Mouse (Mus musculus) forebrain, embryonic 14.5 days (tissue): ENCODE measurements around the gene Arhgap28. TPM values are rescaled to one million over a fixed set of nuclear protein-coding genes. Genes with fewer than 3 reads are reported as not detected.

Experiments used
- ATAC-seq: fragments of 200-750 bp; cut with Nextera tagmentation; 2 replicates; pipeline ENCODE4 v1.8.0; 2017; ENCODE audit warnings: mild to moderate bottlenecking, moderate library complexity
- DNase-seq: peaks from one replicate; pipeline ENCODE4 v3.0.0-alpha.2; 2015; ENCODE audit warnings: low spot score
- H3K27ac ChIP-seq: fragments of 300-500 bp; sonication (generic); 2 replicates; pipeline ENCODE4 v1.5.1; 2014; ENCODE audit warnings: low read depth, mild to moderate bottlenecking, control low read depth, low read length, moderate library complexity
- H3K27me3 ChIP-seq: fragments of 300-500 bp; sonication (generic); replicated peaks from 2 replicates; pipeline ENCODE4 v1.6.1; 2014; ENCODE audit warnings: low read length, control low read depth, mixed read lengths; ENCODE audit not compliant: control insufficient read depth, insufficient read depth
- H3K36me3 ChIP-seq: fragments of 300-500 bp; sonication (generic); 2 replicates; pipeline ENCODE4 v1.6.1; 2014; ENCODE audit warnings: low read length, control low read depth; ENCODE audit not compliant: control insufficient read depth, insufficient read depth
- H3K4me1 ChIP-seq: fragments of 300-500 bp; sonication (generic); 2 replicates; pipeline ENCODE4 v1.6.1; 2014; ENCODE audit warnings: antibody characterized with exemption, low read length, control low read depth; ENCODE audit not compliant: control insufficient read depth, insufficient read depth
- H3K4me2 ChIP-seq: fragments of 300-500 bp; sonication (generic); 2 replicates; pipeline ENCODE4 v1.6.1; 2014; ENCODE audit warnings: mild to moderate bottlenecking, control low read depth, low read length
- H3K4me3 ChIP-seq: fragments of 300-500 bp; sonication (generic); 2 replicates; pipeline ENCODE4 v1.5.1; 2014; ENCODE audit warnings: low read depth, low read length, control low read depth
- H3K9ac ChIP-seq: fragments of 300-500 bp; sonication (generic); 2 replicates; pipeline ENCODE4 v1.6.1; 2014; ENCODE audit warnings: mild to moderate bottlenecking, low read length, control low read depth, moderate library complexity
- H3K9me3 ChIP-seq: fragments of 300-500 bp; sonication (generic); replicated peaks from 2 replicates; pipeline ENCODE4 v1.6.1; 2016; ENCODE audit warnings: low read length, control low read depth, mixed read lengths; ENCODE audit not compliant: control insufficient read depth
- WGBS: fragments of 180-500 bp; shearing (Covaris S2); extraction: QIAGEN DNeasy Blood & Tissue Kit; methylation state at CpG from one replicate; pipeline ENCODE4 v1.1.7; 2014; 5-methylcytosine and 5-hydroxymethylcytosine counted together
- polyA plus RNA-seq: library from polyadenylated mRNA; unstranded; fragments of >200 nt; fragmentation: Nextera tagmentation; extraction: Ambion mirVana; gene quantifications from 2 replicates; pipeline ENCODE4 v1.2.1, GENCODE M21; 2014

Arhgap28 gene
- polyA plus RNA-seq, 1 experiment from 2014 or later: 5.4 TPM

GRCm38 (mm10) chr17:67976465-67976864 lies 27.5 kb downstream of the Arhgap28 start:
- 27% methylated on average over 2 of the region's 2 CpGs for WGBS
- DNase-seq (no peak), ATAC-seq (no peak)
- H3K4me3 ChIP-seq: no peak overlapping the region
- no peaks in the 10 kb centered on the region for H3K9me3 ChIP-seq
- no peaks in the 10 kb centered on the region for H3K4me1 ChIP-seq
- H3K4me2 ChIP-seq: no peak overlapping the region
- no peaks in the 10 kb centered on the region for H3K27me3 ChIP-seq
- H3K36me3 ChIP-seq: no peaks in the 10 kb centered on the region
- H3K27ac ChIP-seq: no peak overlapping the region
- no peak overlapping the region for H3K9ac ChIP-seq

DNA sequence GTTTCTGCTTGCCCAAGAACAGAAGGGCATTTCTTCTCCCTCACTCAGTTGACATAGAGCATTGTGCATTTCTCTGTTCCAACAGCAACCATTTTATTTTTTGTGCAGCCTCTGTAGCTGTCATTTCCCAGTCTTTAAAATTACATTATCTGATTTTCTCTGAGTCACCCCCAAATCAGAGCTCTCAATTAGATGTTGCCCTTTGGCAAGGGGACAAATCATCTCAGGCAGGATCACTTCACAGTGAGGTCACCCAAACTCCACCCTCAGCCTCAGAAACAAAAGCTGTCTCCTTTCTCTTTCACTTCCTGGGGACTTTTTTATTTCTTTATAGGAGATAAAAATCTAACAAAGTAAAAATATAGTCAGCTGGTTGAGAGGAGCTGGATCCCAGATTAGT lies 27.9 kb downstream of the Arhgap28 start:
- Histone ChIP-seq H3K27me3 (no peaks in the 10 kb centered on the region), H3K27ac (no peak overlapping the region), H3K4me2 (no peak overlapping the region), H3K9ac (no peak overlapping the region), H3K4me3 (no peak overlapping the region), H3K4me1 (no peaks in the 10 kb centered on the region), H3K36me3 (no peaks in the 10 kb centered on the region), H3K9me3 (no peaks in the 10 kb centered on the region)
- ATAC-seq: no peak
- DNase-seq: no peak

DNA sequence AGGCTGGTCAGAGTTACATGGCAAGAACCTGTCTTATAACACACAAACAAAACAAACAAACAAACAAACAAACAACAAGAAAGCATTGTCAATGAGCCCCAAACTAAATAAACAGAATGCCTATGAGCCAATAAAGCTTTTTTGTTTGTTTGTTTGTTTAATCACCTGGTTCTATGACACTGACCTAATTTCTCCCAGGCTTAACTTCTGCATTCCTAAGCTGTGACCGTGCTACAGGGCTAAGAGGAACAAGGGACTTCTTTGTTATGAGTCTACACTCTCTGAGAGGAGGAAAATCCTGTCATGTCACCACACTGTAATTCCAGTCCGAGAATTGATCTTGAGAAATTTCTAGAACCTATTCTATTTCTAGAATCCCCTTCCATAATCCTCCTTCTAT lies 29.2 kb downstream of the Arhgap28 start:
- no peak for DNase-seq
- Histone ChIP-seq H3K4me1 (no peaks in the 10 kb centered on the region), H3K36me3 (no peaks in the 10 kb centered on the region), H3K9ac (no peak overlapping the region), H3K4me3 (no peak overlapping the region), H3K4me2 (no peak overlapping the region), H3K27me3 (no peaks in the 10 kb centered on the region), H3K27ac (no peak overlapping the region), H3K9me3 (no peaks in the 10 kb centered on the region)
- no peak for ATAC-seq
- 49% methylated on average over 2 of the region's 2 CpGs for WGBS

DNA sequence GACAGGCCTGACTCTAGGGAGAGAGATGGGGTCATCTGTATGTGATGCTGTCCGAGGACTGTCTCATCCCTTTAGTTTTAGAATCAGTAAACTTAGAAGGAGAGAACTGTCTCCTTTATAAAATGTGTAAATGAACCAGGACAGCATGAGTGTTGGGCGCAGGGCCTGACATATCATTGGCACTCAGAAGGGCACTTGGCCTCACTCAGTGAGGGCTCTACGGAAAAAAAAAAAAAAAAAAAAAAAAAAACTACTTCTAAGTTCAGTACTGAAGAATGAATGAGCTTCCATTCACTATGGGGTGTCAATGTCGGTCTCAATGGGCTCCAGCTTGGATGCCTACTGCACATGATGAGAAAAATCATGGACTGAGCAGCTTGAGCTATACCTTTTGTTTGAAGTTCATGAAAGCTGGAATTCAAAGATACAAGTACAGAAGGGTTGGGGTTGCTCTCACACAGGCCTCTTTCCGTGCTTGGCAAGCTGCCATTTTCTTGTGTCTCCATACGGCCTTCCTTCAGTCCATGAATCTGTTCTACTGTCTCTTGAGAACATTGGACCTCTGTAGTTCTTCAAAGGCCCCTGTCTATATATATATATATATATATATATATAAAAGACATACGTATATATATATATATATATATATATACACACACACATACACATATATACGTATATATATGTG lies 36.9 kb downstream of the Arhgap28 start:
- ATAC-seq: no peak
- Histone ChIP-seq H3K9me3 (no peaks in the 10 kb centered on the region), H3K4me3 (no peak overlapping the region), H3K4me1 (no peaks in the 10 kb centered on the region), H3K27ac (no peak overlapping the region), H3K27me3 (no peaks in the 10 kb centered on the region), H3K36me3 (no peaks in the 10 kb centered on the region), H3K9ac (no peak overlapping the region), H3K4me2 (no peak overlapping the region)
- WGBS: 79% methylated on average over 8 of the region's 8 CpGs
- DNase-seq: no peak

GRCm38 (mm10) chr17:67962858-67963257 lies 41.1 kb downstream of the Arhgap28 start:
- H3K9ac ChIP-seq: no peak overlapping the region
- no peak overlapping the region for H3K27ac ChIP-seq
- no peaks in the 10 kb centered on the region for H3K4me1 ChIP-seq
- DNase-seq (no peak), ATAC-seq (no peak)
- no peaks in the 10 kb centered on the region for H3K36me3 ChIP-seq
- no peaks in the 10 kb centered on the region for H3K27me3 ChIP-seq
- WGBS: 91% methylated on average over 6 of the region's 6 CpGs
- H3K4me3 ChIP-seq: no peak overlapping the region
- no peaks in the 10 kb centered on the region for H3K9me3 ChIP-seq
- H3K4me2 ChIP-seq: no peak overlapping the region

- peak; percentile 24 for DNase-seq
- no peaks in the 10 kb centered on the region for H3K27me3 ChIP-seq
- ATAC-seq: no peak
- H3K9ac ChIP-seq: no peak overlapping the region
- no peaks in the 10 kb centered on the region for H3K36me3 ChIP-seq
- no peak overlapping the region for H3K4me2 ChIP-seq
- no peak overlapping the region for H3K4me3 ChIP-seq
- H3K9me3 ChIP-seq: no peaks in the 10 kb centered on the region
- no peaks in the 10 kb centered on the region for H3K4me1 ChIP-seq
- 82% methylated on average over 8 of the region's 8 CpGs for WGBS
- no peak overlapping the region for H3K27ac ChIP-seq
Observed at GRCm38 (mm10) chr17:67962020-67962419, 41.9 kb downstream of the Arhgap28 start.

DNA sequence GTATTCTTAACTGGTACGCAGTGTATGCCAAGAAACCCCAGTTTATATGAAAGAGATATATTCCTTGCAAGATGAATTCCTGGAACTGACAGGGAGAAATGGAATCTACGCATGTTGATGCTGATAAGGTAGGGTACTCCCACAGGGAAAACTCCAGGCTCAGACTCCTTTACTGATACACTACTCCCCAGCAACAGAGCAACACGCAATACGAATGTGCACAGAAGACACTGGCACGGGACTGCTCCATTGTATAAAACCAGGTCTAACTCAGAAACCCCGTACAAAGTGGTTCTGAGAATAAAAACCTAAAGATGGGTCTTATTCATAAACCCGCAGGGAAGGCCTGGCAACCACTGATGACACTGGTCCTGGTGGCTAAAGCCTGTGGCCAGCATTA lies 45.0 kb downstream of the Arhgap28 start:
- Histone ChIP-seq H3K36me3 (no peaks in the 10 kb centered on the region), H3K4me2 (no peak overlapping the region), H3K27ac (no peak overlapping the region), H3K9ac (no peak overlapping the region), H3K27me3 (no peaks in the 10 kb centered on the region), H3K4me3 (no peak overlapping the region), H3K4me1 (no peaks in the 10 kb centered on the region), H3K9me3 (no peaks in the 10 kb centered on the region)
- no peak for DNase-seq
- ATAC-seq: no peak
- WGBS: 95% methylated on average over 7 of the region's 7 CpGs

DNA sequence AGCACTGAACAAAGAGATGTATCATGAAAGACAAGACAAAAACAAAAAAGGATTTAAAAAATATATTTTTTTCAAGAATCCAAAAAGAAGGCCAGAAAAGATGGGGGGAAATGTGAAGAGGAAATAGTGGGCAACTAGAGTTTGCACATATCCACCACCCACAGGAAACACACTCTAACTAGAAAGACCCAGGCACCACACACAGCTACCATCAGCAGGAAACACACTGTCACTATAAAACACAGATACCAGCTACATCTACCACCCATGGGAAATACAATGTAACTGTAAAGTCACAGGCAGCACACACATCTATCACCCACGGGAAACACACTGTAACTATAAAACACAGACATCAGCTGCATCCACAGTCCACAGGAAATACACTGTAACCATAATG lies 46.3 kb downstream of the Arhgap28 start:
- WGBS: 88% methylated on average over 1 of the region's 1 CpGs
- no peak for ATAC-seq
- Histone ChIP-seq H3K27ac (no peak overlapping the region), H3K4me2 (no peak overlapping the region), H3K9me3 (no peaks in the 10 kb centered on the region), H3K27me3 (no peaks in the 10 kb centered on the region), H3K36me3 (no peaks in the 10 kb centered on the region), H3K4me1 (no peaks in the 10 kb centered on the region), H3K9ac (no peak overlapping the region), H3K4me3 (no peak overlapping the region)
- no peak for DNase-seq

DNA sequence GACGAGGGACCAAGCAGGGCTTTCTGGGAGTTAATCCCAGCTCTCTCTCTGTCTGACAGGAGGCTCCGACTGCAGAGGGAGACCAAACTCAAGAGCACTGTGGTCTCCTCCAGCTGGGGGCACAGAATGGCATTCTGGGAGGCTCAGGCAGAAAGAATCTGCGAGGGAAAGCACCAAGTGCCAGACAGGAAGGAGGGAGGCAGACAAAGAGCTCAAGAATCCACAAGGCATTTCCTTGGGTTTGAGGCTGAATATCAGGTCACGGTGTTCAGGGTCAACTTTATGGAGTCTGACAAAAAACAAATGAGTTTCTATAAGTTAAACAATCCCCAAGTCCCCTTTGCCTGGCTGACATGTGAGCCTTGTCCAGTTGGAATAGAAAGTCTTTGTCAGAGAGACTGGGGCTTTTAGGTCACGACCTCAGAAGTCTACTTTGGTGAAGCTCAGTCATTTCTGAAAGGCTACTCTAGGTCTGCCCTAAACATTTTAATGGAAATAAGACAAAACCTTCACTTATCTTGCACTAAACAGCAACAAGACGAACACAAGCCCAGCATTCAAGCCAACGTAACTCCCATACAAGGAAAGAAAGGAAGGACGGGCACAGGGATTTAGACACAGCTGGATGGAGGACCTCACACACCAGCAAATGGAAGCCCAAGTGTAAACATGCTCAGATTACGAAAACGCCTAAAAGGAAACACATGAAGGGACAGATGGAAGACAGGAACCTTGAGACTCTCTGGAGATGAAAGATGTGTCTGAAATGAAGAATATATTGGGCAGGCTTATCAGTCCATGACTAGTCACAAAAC lies 47.8 kb downstream of the Arhgap28 start:
- Histone ChIP-seq H3K4me3 (no peak overlapping the region), H3K9me3 (no peaks in the 10 kb centered on the region), H3K27me3 (no peaks in the 10 kb centered on the region), H3K4me1 (no peaks in the 10 kb centered on the region), H3K9ac (no peak overlapping the region), H3K36me3 (no peaks in the 10 kb centered on the region), H3K4me2 (no peak overlapping the region), H3K27ac (no peak overlapping the region)
- WGBS: 35% methylated on average over 10 of the region's 10 CpGs
- ATAC-seq (no peak), DNase-seq (no peak)
